Mouse (Mus musculus) forebrain, embryonic 10.5 days (tissue): ENCODE measurements at regions not wholly inside any gene's neighbourhood (a gene's known extent, or its start where the extent isn't known, plus 50 kb on each side); places are given as distances from the start of the nearest gene placed in this dataset.

Source experiments
- DNase-seq: peaks from one replicate; pipeline ENCODE4 v3.0.0-alpha.2; 2017; ENCODE audit warnings: low spot score; ENCODE audit errors: extremely low spot score
- H3K27ac ChIP-seq: fragments of 300-500 bp; sonication (generic); 2 replicates; pipeline ENCODE4 v1.5.1; 2016; ENCODE audit warnings: mild to moderate bottlenecking
- H3K27me3 ChIP-seq: fragments of 300-500 bp; sonication (generic); 2 replicates; pipeline ENCODE4 v1.6.1; 2016; ENCODE audit warnings: mild to moderate bottlenecking; ENCODE audit not compliant: poor library complexity, severe bottlenecking
- H3K36me3 ChIP-seq: fragments of 300-500 bp; sonication (generic); replicated peaks from 2 replicates; pipeline ENCODE4 v1.6.1; 2016; ENCODE audit warnings: mild to moderate bottlenecking, moderate library complexity
- H3K4me1 ChIP-seq: fragments of 300-500 bp; sonication (generic); 2 replicates; pipeline ENCODE4 v1.6.1; 2016
- H3K4me3 ChIP-seq: fragments of 300-500 bp; sonication (generic); 2 replicates; pipeline ENCODE4 v1.5.1; 2016; ENCODE audit warnings: mild to moderate bottlenecking, moderate library complexity
- H3K9me3 ChIP-seq: fragments of 300-500 bp; sonication (generic); 2 replicates; pipeline ENCODE4 v1.6.1; 2016; ENCODE audit warnings: mild to moderate bottlenecking, moderate library complexity
- WGBS: fragments of 180-500 bp; shearing (Covaris S2); methylation state at CpG from one replicate; pipeline ENCODE4 v1.1.7; 2016; 5-methylcytosine and 5-hydroxymethylcytosine counted together

DNA sequence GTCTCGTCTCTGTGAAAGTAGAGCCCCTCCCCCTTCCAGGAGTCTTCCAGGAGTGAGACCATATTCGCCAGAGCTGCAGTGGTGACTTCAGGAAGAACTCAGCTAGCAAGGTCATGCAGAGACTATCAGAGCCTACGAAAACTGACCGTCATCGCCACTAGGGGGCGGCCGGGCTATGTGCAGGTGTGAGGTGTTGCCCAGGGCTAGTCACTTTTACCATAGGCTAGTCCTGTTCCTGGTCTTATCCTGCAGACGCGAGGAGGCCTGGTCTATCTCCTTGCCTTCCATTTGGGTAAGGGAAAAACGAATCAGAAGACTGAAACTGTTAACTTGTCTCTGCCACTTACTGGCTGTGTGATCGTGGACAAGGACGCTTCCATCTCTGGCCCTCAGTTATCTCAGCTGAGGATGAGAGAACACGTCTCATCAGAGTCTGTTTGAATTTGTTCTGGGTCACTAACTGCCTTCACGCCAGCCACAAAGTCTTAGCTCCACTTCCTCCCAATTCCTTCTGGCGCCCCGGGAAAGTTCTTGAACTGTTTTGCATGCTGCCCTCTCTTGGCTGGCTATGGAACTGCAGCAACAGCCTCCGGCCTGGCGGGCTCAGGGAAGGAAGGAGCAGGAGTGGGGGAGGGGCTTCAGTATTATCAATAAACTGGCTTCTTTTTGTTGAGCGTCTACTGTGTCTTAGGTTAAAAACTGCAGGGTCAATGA is 53.5 kb upstream of the Runx3 start:
- H3K4me1 ChIP-seq, result peaks cover 12% of the 10 kb centered on the region
- H3K4me3 ChIP-seq, result peak overlapping the region; percentile 21; the same call in 1 of the 2 replicates
- no peaks in the 10 kb centered on the region for H3K9me3 ChIP-seq
- H3K27me3 ChIP-seq, result no peaks in the 10 kb centered on the region
- WGBS, result 9% methylated on average over 19 of the region's 19 CpGs
- DNase-seq, result peak; percentile 84
- H3K27ac ChIP-seq, result peak overlapping the region; percentile 27
- H3K36me3 ChIP-seq, result no peaks in the 10 kb centered on the region

DNA sequence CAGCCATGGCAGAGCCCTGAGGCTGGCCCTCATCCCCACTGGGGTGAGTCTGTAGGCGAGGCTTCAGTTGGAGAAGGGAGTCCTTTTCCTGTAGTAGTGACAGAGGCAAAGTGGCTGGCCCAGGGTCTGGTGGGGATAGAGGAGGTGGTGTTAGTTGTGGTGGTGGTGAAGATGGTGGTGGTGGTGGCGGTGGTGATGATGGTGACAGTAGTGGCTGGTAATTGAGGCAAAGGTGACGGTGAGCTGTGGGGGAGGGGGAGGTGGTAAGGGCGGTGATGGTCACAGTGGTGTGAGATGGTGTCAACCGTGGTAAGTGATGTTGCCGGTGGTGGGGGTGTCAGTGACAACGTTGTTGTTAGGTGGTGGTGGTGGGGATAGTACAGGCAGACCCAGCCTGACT is 52.6 kb upstream of the Runx3 start:
- no peaks in the 10 kb centered on the region for H3K36me3 ChIP-seq
- no peak for DNase-seq
- WGBS, result 91% methylated on average over 7 of the region's 7 CpGs
- H3K4me1 ChIP-seq, result peaks cover 11% of the 10 kb centered on the region
- no peaks in the 10 kb centered on the region for H3K9me3 ChIP-seq
- no peak overlapping the region for H3K27ac ChIP-seq
- no peak overlapping the region for H3K4me3 ChIP-seq
- H3K27me3 ChIP-seq, result no peaks in the 10 kb centered on the region

DNA sequence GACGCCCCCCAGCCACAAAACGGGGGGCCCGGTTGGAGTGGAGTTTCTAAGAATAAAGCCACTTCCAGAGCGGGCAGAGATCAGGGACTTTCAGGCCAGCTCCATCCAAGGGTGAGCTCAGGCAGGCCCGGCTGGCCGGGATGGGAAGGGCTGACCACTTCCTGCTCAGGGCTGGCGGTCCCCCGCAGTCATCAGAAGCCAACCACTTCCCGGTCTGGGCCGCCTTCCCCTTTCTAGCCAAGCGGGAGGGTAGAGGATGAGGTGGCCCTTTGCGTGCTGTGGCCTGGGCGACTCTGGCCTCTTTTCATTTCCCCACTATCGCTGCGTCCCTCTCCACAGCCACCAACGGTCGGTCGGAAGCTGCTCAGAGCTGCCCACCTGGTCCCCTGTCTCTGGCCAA is 50.6 kb upstream of the Runx3 start:
- H3K4me1 ChIP-seq, result peaks cover 11% of the 10 kb centered on the region
- H3K27me3 ChIP-seq, result no peaks in the 10 kb centered on the region
- no peak for DNase-seq
- 66% methylated on average over 18 of the region's 18 CpGs for WGBS
- no peaks in the 10 kb centered on the region for H3K9me3 ChIP-seq
- no peak overlapping the region for H3K4me3 ChIP-seq
- H3K27ac ChIP-seq, result no peak overlapping the region; the same call in 1 of the 2 replicates
- H3K36me3 ChIP-seq, result no peaks in the 10 kb centered on the region
